In the genomic region with DNA sequence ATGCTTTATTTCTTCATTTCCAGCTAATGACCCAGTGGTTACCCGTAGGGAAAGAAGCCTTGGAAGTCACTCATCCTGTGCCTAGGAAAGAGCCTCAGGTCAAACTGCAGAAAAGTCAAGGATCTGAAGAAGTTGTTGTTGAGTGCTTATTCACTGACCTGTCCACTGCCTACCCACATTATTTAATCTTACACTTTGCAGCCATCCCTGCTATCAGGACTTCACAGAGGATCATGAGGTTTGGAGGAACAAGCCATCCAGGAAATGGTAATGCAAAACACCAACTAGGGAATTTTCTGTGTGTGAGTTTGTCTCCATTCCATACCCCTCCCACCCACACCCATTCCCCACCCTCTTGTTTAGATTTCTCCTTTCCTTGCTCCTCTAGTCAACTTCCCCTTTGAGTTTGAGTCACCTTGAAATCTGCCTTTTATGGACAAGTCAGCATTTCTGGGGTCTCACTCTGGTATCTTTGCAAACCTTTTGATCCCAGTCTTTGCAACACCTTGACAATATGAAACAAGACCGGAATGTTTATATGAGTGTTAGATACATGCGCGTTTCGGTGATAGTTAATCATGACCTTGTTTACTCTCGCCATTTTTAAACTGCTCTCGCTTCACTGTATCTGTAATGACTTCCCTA, we compare ENCODE assay signal across 8 mouse cellular contexts. TPM values are rescaled to one million over a fixed set of nuclear protein-coding genes. Genes with fewer than 3 reads are reported as not detected.
DNase-seq lines count a peak whose midpoint lies in the region; ATAC-seq and TF ChIP-seq lines count a peak whose summit lies in the region.

No protein-coding gene starts in this region.

- H3K4me3 ChIP-seq in forebrain, embryonic 13.5 days, result no peak overlapping the region
- no peak overlapping the region for H3K4me3 ChIP-seq in forebrain, embryonic 11.5 days (ENCODE audit: low read depth, low read length)
- H3K4me3 ChIP-seq in lung, embryonic 16.5 days (ENCODE audit: low read length), result peak overlapping the region; percentile 91; the same call in 1 of the 2 replicates
- peak overlapping the region; percentile 87; the same call in 1 of the 2 replicates for H3K4me3 ChIP-seq in intestine, postnatal 0 days (ENCODE audit: low read depth, low read length)

- no peaks in the 10 kb centered on the region for H3K36me3 ChIP-seq in forebrain, embryonic 13.5 days (ENCODE audit: poor library complexity, severe bottlenecking)
- no peaks in the 10 kb centered on the region for H3K36me3 ChIP-seq in forebrain, embryonic 11.5 days (ENCODE audit: control insufficient read depth, insufficient read depth, low read length)
- no peaks in the 10 kb centered on the region for H3K36me3 ChIP-seq in lung, embryonic 16.5 days (ENCODE audit: control insufficient read depth, insufficient read depth, low read length)
- H3K36me3 ChIP-seq in intestine, postnatal 0 days (ENCODE audit: control insufficient read depth, insufficient read depth), result no peaks in the 10 kb centered on the region
- H3K36me3 ChIP-seq in splenic B cell, adult 2 months (ENCODE audit: control insufficient read depth, insufficient read depth, low read length, poor library complexity, severe bottlenecking), result no peaks in the 10 kb centered on the region

- no peak for ATAC-seq in forebrain, embryonic 13.5 days
- no peak for ATAC-seq in forebrain, embryonic 11.5 days (replicated peaks; ENCODE audit: low FRiP score)
- no peak for ATAC-seq in lung, embryonic 16.5 days (ENCODE audit: low read depth)
- ATAC-seq in intestine, postnatal 0 days, result no peak

- no peak overlapping the region for H3K27ac ChIP-seq in forebrain, embryonic 13.5 days
- no peak overlapping the region for H3K27ac ChIP-seq in forebrain, embryonic 11.5 days (ENCODE audit: low read depth, low read length)
- H3K27ac ChIP-seq in lung, embryonic 16.5 days (ENCODE audit: low read length), result 0 out of 2 replicates have a peak overlapping the region, but pooled peaks have one; percentile 9
- H3K27ac ChIP-seq in intestine, postnatal 0 days (ENCODE audit: low read depth, low read length), result 0 out of 2 replicates have a peak overlapping the region, but pooled peaks have one; percentile 97

- H3K27me3 ChIP-seq in forebrain, embryonic 13.5 days, result peaks cover 3% of the 10 kb centered on the region; the same call in 1 of the 2 replicates
- no peaks in the 10 kb centered on the region; the same call in 1 of the 2 replicates for H3K27me3 ChIP-seq in forebrain, embryonic 11.5 days (ENCODE audit: control insufficient read depth, insufficient read depth, low read length)
- no peaks in the 10 kb centered on the region for H3K27me3 ChIP-seq in lung, embryonic 16.5 days (ENCODE audit: control insufficient read depth, insufficient read depth, low read depth, low read length)
- no peaks in the 10 kb centered on the region for H3K27me3 ChIP-seq in intestine, postnatal 0 days (replicated peaks; ENCODE audit: control insufficient read depth, insufficient read depth, low read length)
- H3K27me3 ChIP-seq in splenic B cell, adult 2 months (ENCODE audit: control insufficient read depth, insufficient read depth, low read length, poor library complexity, severe bottlenecking), result no peaks in the 10 kb centered on the region

- no peak for DNase-seq in forebrain, embryonic 11.5 days (ENCODE audit: low spot score)
- no peak for DNase-seq in lung, postnatal 36 days
- peak; percentile 9 for DNase-seq in splenic B cell, adult 2 months (ENCODE audit: low read depth, low spot score)
- no peak for DNase-seq in right cerebral cortex, postnatal 36 days (ENCODE audit: low spot score in 2 of 2)
- DNase-seq in urinary bladder, adult 2 months (ENCODE audit: low spot score), result no peak

- H3K9ac ChIP-seq in forebrain, embryonic 13.5 days, result no peak overlapping the region
- H3K9ac ChIP-seq in forebrain, embryonic 11.5 days (ENCODE audit: low read length), result no peak overlapping the region
- no peak overlapping the region for H3K9ac ChIP-seq in lung, embryonic 16.5 days (ENCODE audit: low read length)
- no peak overlapping the region for H3K9ac ChIP-seq in intestine, postnatal 0 days (ENCODE audit: low read depth, low read length)

- H3K9me3 ChIP-seq in forebrain, embryonic 13.5 days (replicated peaks), result no peaks in the 10 kb centered on the region
- no peaks in the 10 kb centered on the region for H3K9me3 ChIP-seq in forebrain, embryonic 11.5 days (ENCODE audit: control insufficient read depth, low read length)
- no peaks in the 10 kb centered on the region for H3K9me3 ChIP-seq in lung, embryonic 16.5 days (ENCODE audit: control insufficient read depth, low read length)
- no peaks in the 10 kb centered on the region for H3K9me3 ChIP-seq in intestine, postnatal 0 days (ENCODE audit: control insufficient read depth)

- peak overlapping the region; percentile 98 for H3K4me2 ChIP-seq in forebrain, embryonic 13.5 days
- H3K4me2 ChIP-seq in forebrain, embryonic 11.5 days (ENCODE audit: low read depth, low read length, severe bottlenecking), result no peak overlapping the region
- peak overlapping the region; percentile 63 for H3K4me2 ChIP-seq in lung, embryonic 16.5 days (ENCODE audit: low read depth, low read length)
- peak overlapping the region; percentile 95 for H3K4me2 ChIP-seq in intestine, postnatal 0 days (replicated peaks; ENCODE audit: low read depth)

- TF ChIP-seq CTCF in intestine, postnatal 0 days (IDR thresholded peaks at IDR 0.05; ENCODE audit: low read depth), result no peak

- H3K4me1 ChIP-seq in forebrain, embryonic 13.5 days, result peaks cover 15% of the 10 kb centered on the region; the same call in 1 of the 2 replicates
- 0 out of 2 replicates have a peak, but pooled peaks cover 2% of the 10 kb centered on the region for H3K4me1 ChIP-seq in forebrain, embryonic 11.5 days (replicated peaks; ENCODE audit: control insufficient read depth, insufficient read depth, low read length)
- peaks cover 21% of the 10 kb centered on the region for H3K4me1 ChIP-seq in lung, embryonic 16.5 days (replicated peaks; ENCODE audit: control insufficient read depth, insufficient read depth, low read length)
- peaks cover 2% of the 10 kb centered on the region; the same call in 1 of the 2 replicates for H3K4me1 ChIP-seq in intestine, postnatal 0 days (replicated peaks; ENCODE audit: control insufficient read depth, insufficient read depth, low read length)

- WGBS in forebrain, embryonic 13.5 days, result 86% methylated on average over 7 of the region's 7 CpGs
- WGBS in forebrain, embryonic 11.5 days, result 88% methylated on average over 7 of the region's 7 CpGs
- WGBS in lung, embryonic 16.5 days, result 47% methylated on average over 7 of the region's 7 CpGs
- WGBS in intestine, postnatal 0 days, result 37% methylated on average over 7 of the region's 7 CpGs

RNA-seq across cellular contexts. Expression of a gene that starts 1.3 kb away (rescaled TPM):
- polyA plus RNA-seq in forebrain, embryonic 13.5 days (2015; fragmentation: Nextera tagmentation; extraction: Ambion mirVana), result 9.5 and 11.5 TPM in 2 replicates
- 16.2 and 16.6 TPM in 2 replicates for polyA plus RNA-seq in forebrain, embryonic 11.5 days (2014; fragmentation: Nextera tagmentation; extraction: Ambion mirVana)
- polyA plus RNA-seq in lung, embryonic 16.5 days (2015; fragmentation: Nextera tagmentation; extraction: Ambion mirVana), result 16.2 and 24.5 TPM in 2 replicates
- 27.9 and 28.3 TPM in 2 replicates for polyA plus RNA-seq in intestine, postnatal 0 days (2015; fragmentation: Nextera tagmentation; extraction: Ambion mirVana)
- 59.8 and 70.6 TPM in 2 replicates for polyA plus RNA-seq in urinary bladder, adult 2 months (2012; rRNA removed)

Comparison
In these comparisons a context has a peak if more than half of its experiments do, and no peak if none do; other contexts are left out.
1. H3K27ac ChIP-seq: peak in lung, embryonic 16.5 days (single experiment) and intestine, postnatal 0 days (single experiment); none in forebrain, embryonic 13.5 days (single experiment) and forebrain, embryonic 11.5 days (single experiment).
2. H3K4me3 ChIP-seq: peak in lung, embryonic 16.5 days (single experiment) and intestine, postnatal 0 days (single experiment); none in forebrain, embryonic 13.5 days (single experiment) and forebrain, embryonic 11.5 days (single experiment).